Mouse (Mus musculus) stomach, embryonic 14.5 days (tissue): Measurements from ENCODE around the gene Olfr17. TPM values are rescaled to one million over a fixed set of nuclear protein-coding genes. Genes with fewer than 3 reads are reported as not detected.

Experiments used
- polyA plus RNA-seq: library from polyadenylated mRNA; unstranded; fragments of >200 nt; fragmentation: Nextera tagmentation; extraction: Ambion mirVana; gene quantifications from 2 replicates; pipeline ENCODE4 v1.2.1, GENCODE M21; 2014

The Olfr17 gene
- polyA plus RNA-seq, 1 experiment from 2014 or later: not detected

Other genes with a start within 250 kb of the Olfr17 start
- not detected in 2 replicates for gene Olfr703, start 249.9 kb upstream of the Olfr17 start, polyA plus RNA-seq
- not detected in 2 replicates for gene Olfr704, start 230.0 kb upstream of the Olfr17 start, polyA plus RNA-seq
- not detected in 2 replicates for gene Olfr705, start 216.3 kb upstream of the Olfr17 start, polyA plus RNA-seq
- not detected in 2 replicates for gene Olfr706, start 205.1 kb upstream of the Olfr17 start, polyA plus RNA-seq
- gene Olfr707, start 192.0 kb upstream of the Olfr17 start, polyA plus RNA-seq: not detected in 2 replicates
- not detected in 2 replicates for gene Olfr1532-ps1, start 185.2 kb upstream of the Olfr17 start, polyA plus RNA-seq
- gene Olfr709-ps1, start 161.0 kb upstream of the Olfr17 start, polyA plus RNA-seq: not detected in 2 replicates
- not detected in 2 replicates for gene Olfr710, start 144.9 kb upstream of the Olfr17 start, polyA plus RNA-seq
- gene Olfr6, start 129.3 kb upstream of the Olfr17 start, polyA plus RNA-seq: not detected in 2 replicates
- gene Olfr711, start 117.8 kb upstream of the Olfr17 start, polyA plus RNA-seq: not detected in 2 replicates
- not detected in 2 replicates for gene Olfr2, start 87.1 kb upstream of the Olfr17 start, polyA plus RNA-seq
- not detected in 2 replicates for gene Olfr713, start 62.0 kb upstream of the Olfr17 start, polyA plus RNA-seq
- gene Olfr714, start 22.2 kb upstream of the Olfr17 start, polyA plus RNA-seq: not detected in 2 replicates
- not detected in 2 replicates for gene Olfr715b, start 17.1 kb downstream of the Olfr17 start, polyA plus RNA-seq
- gene Olfr715, start 37.9 kb downstream of the Olfr17 start, polyA plus RNA-seq: not detected in 2 replicates
- gene Olfr716, start 45.1 kb downstream of the Olfr17 start, polyA plus RNA-seq: not detected in 2 replicates
- not detected in 2 replicates for gene Nlrp14, start 73.8 kb downstream of the Olfr17 start, polyA plus RNA-seq
- not detected in 2 replicates for gene Rbmxl2, start 116.2 kb downstream of the Olfr17 start, polyA plus RNA-seq